Mouse (Mus musculus) limb, embryonic 11.5 days (tissue): ENCODE data around the gene Slc2a4. TPM values are rescaled to one million over a fixed set of nuclear protein-coding genes. Genes with fewer than 3 reads are reported as not detected.

Experiments used
- ATAC-seq: fragments of 200-750 bp; cut with Nextera tagmentation; 2 replicates; pipeline ENCODE4 v1.8.0; 2017; ENCODE audit warnings: low read depth; ENCODE audit not compliant: insufficient number of reproducible peaks, low FRiP score, low TSS enrichment
- DNase-seq: peaks from one replicate; pipeline ENCODE4 v3.0.0-alpha.2; 2015; ENCODE audit warnings: low spot score
- H3K27ac ChIP-seq: fragments of 300-500 bp; sonication (generic); replicated peaks from 2 replicates; pipeline ENCODE4 v1.5.1; 2014; ENCODE audit warnings: low read depth, mild to moderate bottlenecking, low read length
- H3K27me3 ChIP-seq: fragments of 300-500 bp; sonication (generic); 2 replicates; pipeline ENCODE4 v1.6.1; 2014; ENCODE audit warnings: mild to moderate bottlenecking, low read length, mixed read lengths; ENCODE audit not compliant: control insufficient read depth, insufficient read depth
- H3K36me3 ChIP-seq: fragments of 300-500 bp; sonication (generic); 2 replicates; pipeline ENCODE4 v1.6.1; 2014; ENCODE audit warnings: mild to moderate bottlenecking, low read length, moderate library complexity, mixed read lengths; ENCODE audit not compliant: control insufficient read depth, insufficient read depth
- H3K4me1 ChIP-seq: fragments of 300-500 bp; sonication (generic); 2 replicates; pipeline ENCODE4 v1.6.1; 2014; ENCODE audit warnings: low read length, mixed read lengths; ENCODE audit not compliant: control insufficient read depth, insufficient read depth
- H3K4me2 ChIP-seq: fragments of 300-500 bp; sonication (generic); 2 replicates; pipeline ENCODE4 v1.6.1; 2014; ENCODE audit warnings: low read depth, mild to moderate bottlenecking, moderate library complexity; ENCODE audit not compliant: severe bottlenecking
- H3K4me3 ChIP-seq: fragments of 300-500 bp; sonication (generic); 2 replicates; pipeline ENCODE4 v1.5.1; 2014; ENCODE audit warnings: low read depth, low read length
- H3K9ac ChIP-seq: fragments of 300-500 bp; sonication (generic); 2 replicates; pipeline ENCODE4 v1.6.1; 2014; ENCODE audit warnings: mild to moderate bottlenecking, low read length
- H3K9me3 ChIP-seq: fragments of 300-500 bp; sonication (generic); 2 replicates; pipeline ENCODE4 v1.6.1; 2016; ENCODE audit warnings: low read length; ENCODE audit not compliant: control insufficient read depth
- WGBS: fragments of 180-500 bp; shearing (Covaris S2); extraction: QIAGEN DNeasy Blood & Tissue Kit; methylation state at CpG from one replicate; pipeline ENCODE4 v1.1.7; 2014; 5-methylcytosine and 5-hydroxymethylcytosine counted together
- polyA plus RNA-seq: library from polyadenylated mRNA; unstranded; fragments of >200 nt; fragmentation: Nextera tagmentation; extraction: Ambion mirVana; gene quantifications from 2 replicates; pipeline ENCODE4 v1.2.1, GENCODE M21; 2014

Slc2a4 gene
- polyA plus RNA-seq, 1 experiment from 2014 or later = 21.0 TPM

- H3K27ac ChIP-seq = peak overlapping the region; percentile 98
- peak overlapping the region; percentile 87 for H3K4me2 ChIP-seq
- H3K4me3 ChIP-seq = peak overlapping the region; percentile 99
- no peaks in the 10 kb centered on the region for H3K9me3 ChIP-seq
- peak; percentile 95 for ATAC-seq
- peak overlapping the region; percentile 96 for H3K9ac ChIP-seq
- no peaks in the 10 kb centered on the region for H3K27me3 ChIP-seq
- peaks cover 10% of the 10 kb centered on the region for H3K36me3 ChIP-seq
- H3K4me1 ChIP-seq = peaks cover 13% of the 10 kb centered on the region; the same call in 1 of the 2 replicates
- peak; percentile 99 for DNase-seq
- WGBS = under 1% methylated on average over 44 of the region's 60 CpGs
These were observed 32.5 kb upstream of the Slc2a4 start for GRCm38 (mm10) chr11:69980196-69981140.

DNA sequence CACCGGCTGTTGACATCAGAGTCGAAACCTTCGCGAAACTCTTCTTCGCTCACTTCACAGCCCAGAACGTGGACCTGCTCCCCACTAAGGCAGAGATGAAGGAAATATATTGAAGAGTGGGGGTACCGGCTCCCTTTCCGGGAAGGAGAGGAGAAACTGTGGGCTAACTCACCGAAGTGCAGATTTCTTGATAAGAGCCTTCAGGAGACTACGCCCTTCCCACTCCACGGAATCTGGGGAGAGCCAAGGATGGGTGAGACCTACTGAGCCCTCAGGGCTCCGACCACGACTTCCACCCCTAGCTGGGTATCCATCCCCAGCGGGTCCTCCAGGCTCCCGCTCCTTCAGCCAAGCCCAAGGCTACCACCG is 31.8 kb upstream of the Slc2a4 start:
- peaks cover 8% of the 10 kb centered on the region for H3K36me3 ChIP-seq
- 3% methylated on average over 16 of the region's 16 CpGs for WGBS

GRCm38 (mm10) chr11:69976271-69976670 is 28.3 kb upstream of the Slc2a4 start:
- Histone ChIP-seq H3K4me2 (no peak overlapping the region), H3K9me3 (no peaks in the 10 kb centered on the region), H3K4me3 (no peak overlapping the region), H3K9ac (no peak overlapping the region), H3K4me1 (no peaks in the 10 kb centered on the region), H3K27ac (no peak overlapping the region), H3K27me3 (no peaks in the 10 kb centered on the region), H3K36me3 (peaks cover 7% of the 10 kb centered on the region; the same call in 1 of the 2 replicates)
- DNase-seq (no peak), ATAC-seq (no peak)
- WGBS = 90% methylated on average over 4 of the region's 4 CpGs

More for the DNA sequence above, 31.8 kb upstream of the Slc2a4 start:
- Histone ChIP-seq H3K27me3 (no peaks in the 10 kb centered on the region), H3K4me2 (peak overlapping the region; percentile 87), H3K4me1 (peaks cover 13% of the 10 kb centered on the region; the same call in 1 of the 2 replicates), H3K9me3 (no peaks in the 10 kb centered on the region), H3K4me3 (peak overlapping the region; percentile 99), H3K27ac (peak overlapping the region; percentile 98), H3K9ac (peak overlapping the region; percentile 60)
- DNase-seq = no peak
- ATAC-seq = no peak

DNA sequence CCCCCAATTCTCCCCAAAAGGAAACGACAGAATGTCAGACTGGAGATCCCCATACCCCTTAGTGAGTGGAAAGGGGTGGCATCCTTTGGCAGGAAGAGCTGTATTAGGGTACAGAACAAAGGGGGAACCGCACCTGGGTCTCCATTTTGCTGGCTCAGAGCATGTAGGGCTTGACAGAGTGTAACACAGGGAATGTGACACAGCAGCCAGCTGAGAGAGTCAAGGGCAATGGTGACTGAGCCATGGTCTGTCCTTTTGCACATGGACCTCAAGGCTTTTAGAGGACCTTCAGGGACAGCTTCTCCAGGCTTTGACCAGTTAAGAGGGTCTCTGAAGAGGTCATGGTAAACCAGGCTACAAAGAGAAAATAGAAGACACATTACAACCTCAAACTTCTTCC is 26.9 kb upstream of the Slc2a4 start:
- Histone ChIP-seq H3K27me3 (no peaks in the 10 kb centered on the region), H3K9ac (no peak overlapping the region), H3K27ac (no peak overlapping the region), H3K9me3 (no peaks in the 10 kb centered on the region), H3K4me2 (no peak overlapping the region), H3K4me3 (no peak overlapping the region), H3K36me3 (peaks cover 9% of the 10 kb centered on the region; the same call in 1 of the 2 replicates), H3K4me1 (no peaks in the 10 kb centered on the region)
- ATAC-seq (no peak), DNase-seq (no peak)
- 95% methylated on average over 2 of the region's 2 CpGs for WGBS

DNA sequence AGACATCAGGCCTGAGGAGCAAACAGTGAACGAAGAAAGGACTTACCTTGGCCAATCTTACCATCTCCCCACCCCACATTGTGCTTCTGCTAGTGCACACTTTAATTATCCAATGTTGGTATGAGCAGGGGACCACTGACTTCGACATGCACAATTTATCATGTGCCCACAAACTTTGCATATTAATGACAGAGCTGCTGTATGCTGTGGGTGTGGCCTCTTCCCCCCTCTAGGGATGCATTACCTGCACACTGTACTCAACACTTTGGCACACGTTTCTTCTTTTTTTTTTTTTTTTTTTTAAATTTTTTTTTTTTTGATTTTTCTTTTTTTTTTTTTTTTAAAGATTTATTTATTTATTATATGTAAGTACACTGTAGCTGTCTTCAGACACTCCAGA is 22.8 kb upstream of the Slc2a4 start:
- Histone ChIP-seq H3K9me3 (no peaks in the 10 kb centered on the region), H3K4me2 (no peak overlapping the region), H3K27me3 (peaks cover 21% of the 10 kb centered on the region), H3K27ac (no peak overlapping the region), H3K4me3 (no peak overlapping the region), H3K36me3 (peaks cover 11% of the 10 kb centered on the region; the same call in 1 of the 2 replicates), H3K9ac (no peak overlapping the region), H3K4me1 (no peaks in the 10 kb centered on the region; the same call in 1 of the 2 replicates)
- ATAC-seq (no peak), DNase-seq (no peak)
- 89% methylated on average over 3 of the region's 3 CpGs for WGBS

GRCm38 (mm10) chr11:69970222-69970621 is 22.2 kb upstream of the Slc2a4 start:
- Histone ChIP-seq H3K4me3 (no peak overlapping the region; the same call in 1 of the 2 replicates), H3K4me2 (no peak overlapping the region), H3K4me1 (no peaks in the 10 kb centered on the region; the same call in 1 of the 2 replicates), H3K36me3 (peaks cover 11% of the 10 kb centered on the region; the same call in 1 of the 2 replicates), H3K27me3 (peaks cover 27% of the 10 kb centered on the region), H3K9me3 (no peaks in the 10 kb centered on the region), H3K27ac (no peak overlapping the region), H3K9ac (no peak overlapping the region; the same call in 1 of the 2 replicates)
- DNase-seq (no peak), ATAC-seq (no peak)
- WGBS = 79% methylated on average over 6 of the region's 6 CpGs

GRCm38 (mm10) chr11:69968793-69969192 is 20.8 kb upstream of the Slc2a4 start:
- Histone ChIP-seq H3K36me3 (peaks cover 8% of the 10 kb centered on the region; the same call in 1 of the 2 replicates), H3K4me3 (no peak overlapping the region), H3K9me3 (no peaks in the 10 kb centered on the region), H3K9ac (no peak overlapping the region), H3K4me2 (no peak overlapping the region), H3K27ac (no peak overlapping the region), H3K27me3 (peaks cover 39% of the 10 kb centered on the region), H3K4me1 (no peaks in the 10 kb centered on the region; the same call in 1 of the 2 replicates)
- WGBS = 83% methylated on average over 4 of the region's 4 CpGs
- ATAC-seq (no peak), DNase-seq (no peak)

DNA sequence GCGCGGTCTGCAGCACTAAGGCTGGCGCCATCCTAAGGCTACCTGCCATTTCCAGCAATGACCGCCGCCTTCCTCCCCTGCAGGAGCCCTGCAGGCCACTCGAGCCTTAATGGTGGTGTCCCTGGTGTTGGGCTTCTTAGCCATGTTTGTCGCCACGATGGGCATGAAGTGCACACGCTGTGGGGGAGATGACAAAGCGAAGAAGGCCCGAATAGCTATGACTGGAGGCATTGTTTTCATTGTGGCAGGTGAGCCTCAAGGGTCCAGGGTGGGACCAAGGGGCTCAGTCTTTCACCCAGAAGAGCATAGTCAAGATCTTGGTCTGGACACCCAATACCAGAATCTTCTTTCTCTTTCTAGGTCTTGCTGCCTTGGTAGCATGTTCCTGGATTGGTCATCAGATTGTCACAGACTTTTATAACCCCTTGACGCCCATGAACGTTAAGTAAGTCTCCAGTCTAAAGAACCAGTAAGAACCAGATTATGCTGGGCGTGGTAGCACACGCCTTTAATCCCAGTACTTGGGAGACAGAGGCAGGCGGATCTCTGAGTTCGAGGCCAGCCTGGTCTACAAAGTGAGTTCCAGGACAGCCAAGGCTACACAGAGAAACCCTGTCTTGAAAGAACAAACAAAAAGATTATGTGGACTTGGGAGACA is 19.0 kb upstream of the Slc2a4 start:
- Histone ChIP-seq H3K36me3 (peaks cover 6% of the 10 kb centered on the region; the same call in 1 of the 2 replicates), H3K27ac (no peak overlapping the region), H3K4me2 (peak overlapping the region; percentile 56), H3K27me3 (peaks cover 50% of the 10 kb centered on the region), H3K4me1 (no peaks in the 10 kb centered on the region; the same call in 1 of the 2 replicates), H3K4me3 (peak overlapping the region; percentile 24), H3K9ac (peak overlapping the region; percentile 57), H3K9me3 (no peaks in the 10 kb centered on the region)
- DNase-seq (no peak), ATAC-seq (no peak)
- WGBS = 40% methylated on average over 17 of the region's 17 CpGs
